Mouse (Mus musculus): ENCODE results near the gene Tceal3.
A peak's percentile ranks its signal among the peaks of the same experiment; 100 is the strongest.
"Not testable (repeated sequence)": the region's sequence is repeated elsewhere in the genome, so short reads cannot be mapped to it uniquely, and the experiment has no call there.

Tceal3 gene

GRCm38 (mm10) chrX:136708168-136708681 is 117.6 kb downstream of the Tceal3 start:
- peak; percentile 59 for DNase-seq

- DNase-seq = peak; percentile 9
Observed at GRCm38 (mm10) chrX:136708782-136709181, 118.1 kb downstream of the Tceal3 start.

DNA sequence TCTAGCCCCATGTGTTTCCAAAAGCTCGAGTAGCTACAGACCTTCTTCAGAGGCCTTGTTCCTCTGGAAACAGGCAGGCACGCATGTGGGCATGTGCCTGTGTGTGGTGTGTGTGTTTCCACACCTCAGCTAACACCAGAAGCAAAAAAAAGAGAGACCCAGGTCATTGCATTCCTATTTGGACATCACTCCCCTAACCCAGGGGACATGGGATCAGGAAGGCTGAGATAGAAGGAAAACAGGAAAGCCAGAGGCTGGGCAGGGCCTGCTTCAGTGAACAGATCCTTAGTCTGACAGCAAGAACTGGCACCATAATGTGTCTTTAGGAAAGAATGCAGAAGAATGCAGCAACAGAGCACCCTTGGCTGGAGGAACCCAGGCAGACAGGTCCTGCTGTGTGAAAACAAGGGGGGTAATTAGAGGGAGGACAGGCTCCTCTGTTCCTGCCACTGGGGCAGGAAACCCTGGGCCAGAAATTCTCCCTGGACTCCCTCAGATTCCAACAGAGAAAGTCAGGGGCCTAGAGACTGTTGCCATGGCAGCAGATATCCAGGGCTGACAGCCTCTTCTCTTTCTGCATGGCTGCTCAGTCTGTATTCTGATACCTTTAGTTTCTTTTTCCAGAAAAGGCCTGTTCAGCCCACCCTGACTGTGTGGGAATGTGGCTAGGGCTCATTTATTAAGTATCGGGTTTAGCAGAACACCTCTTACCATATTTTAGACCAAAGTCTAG is 124.3 kb downstream of the Tceal3 start:
- DNase-seq = not testable (repeated sequence)

Data from kidney, postnatal 10 days (tissue).